Mouse (Mus musculus) T-helper 17 cell (primary cell): ENCODE measurements around the gene Pigs.

ENCODE experiments used
- in situ Hi-C, 2 experiments: fragments of 300-600 bp; cut with MboI, MseI; formaldehyde crosslinking; loops; 1 replicate in 1 of 2; 2 replicates in 1 of 2; pipeline ENCODE4 v1.15.1; 2025; ENCODE audit warnings: high pct_unique_total_duplicates in 2 of 2

Gene Pigs

DNA sequence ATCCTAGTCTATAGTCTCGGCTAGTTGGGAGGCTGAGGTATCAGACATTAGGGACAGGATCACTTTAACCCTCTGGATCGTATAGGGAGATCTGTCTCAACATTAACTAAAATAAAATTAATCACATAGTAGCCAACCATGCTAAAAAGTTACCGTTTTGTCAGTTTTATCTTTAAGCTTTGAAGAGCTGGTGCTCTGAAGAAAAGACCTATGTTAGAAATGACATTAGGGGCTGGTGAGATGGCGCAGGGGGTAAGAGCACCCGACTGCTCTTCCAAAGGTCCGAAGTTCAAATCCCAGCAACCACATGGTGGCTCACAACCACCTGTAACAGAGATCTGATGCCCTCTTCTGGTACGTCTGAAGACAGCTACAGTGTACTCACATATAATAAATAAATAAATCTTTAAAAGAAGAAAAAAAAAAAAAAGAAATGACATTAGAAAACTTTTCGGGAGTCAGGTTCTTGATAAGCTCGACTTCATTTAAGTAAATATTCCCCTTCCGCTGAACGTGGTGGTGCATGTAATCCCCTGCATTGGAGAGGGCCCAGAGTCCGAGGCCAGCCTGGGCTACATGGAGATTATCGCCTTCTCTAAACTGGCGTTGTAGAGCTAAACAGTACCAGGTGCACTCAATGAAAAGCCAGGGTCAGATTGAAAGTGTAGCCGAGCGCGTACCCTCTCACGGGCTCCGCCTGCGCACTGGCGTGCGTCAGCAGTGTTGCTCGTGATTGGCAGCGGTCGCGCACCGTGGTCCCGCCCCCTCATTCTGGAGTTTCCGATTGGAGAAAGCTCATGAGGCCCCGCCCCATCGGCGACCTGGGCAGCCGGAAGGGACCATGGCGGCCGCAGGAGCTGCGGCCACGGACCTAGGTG is at the start of gene Pigs:
TSS of gene Pigs (plus strand) at position 782 of the 878 bp plus-strand sequence.
- in situ Hi-C loops: no loop called here

DNA sequence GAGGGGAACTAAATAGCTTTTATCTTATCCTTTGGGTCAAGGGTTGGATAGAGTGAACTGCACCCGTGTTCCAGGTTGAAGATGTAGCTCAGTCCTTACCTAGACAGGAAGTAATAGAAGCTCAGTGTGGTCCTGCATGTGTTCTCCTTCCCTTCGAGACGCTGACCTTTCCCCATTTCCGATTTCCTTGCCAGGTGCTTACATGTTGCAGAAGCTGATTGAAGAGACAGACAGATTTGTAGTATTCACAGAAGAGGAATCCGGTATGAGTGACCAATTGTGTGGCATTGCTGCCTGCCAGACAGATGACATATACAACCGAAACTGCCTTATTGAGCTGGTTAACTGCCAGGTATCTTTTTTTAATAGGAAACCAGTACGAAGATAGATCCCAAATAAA is 49.4 kb upstream of the Pigs start:
- in situ Hi-C loops: loop anchor here (10.0 to 25.0 kb wide), 5 partner anchors 54 to 1746 kb away; no protein-coding TSS in a partner anchor

DNA sequence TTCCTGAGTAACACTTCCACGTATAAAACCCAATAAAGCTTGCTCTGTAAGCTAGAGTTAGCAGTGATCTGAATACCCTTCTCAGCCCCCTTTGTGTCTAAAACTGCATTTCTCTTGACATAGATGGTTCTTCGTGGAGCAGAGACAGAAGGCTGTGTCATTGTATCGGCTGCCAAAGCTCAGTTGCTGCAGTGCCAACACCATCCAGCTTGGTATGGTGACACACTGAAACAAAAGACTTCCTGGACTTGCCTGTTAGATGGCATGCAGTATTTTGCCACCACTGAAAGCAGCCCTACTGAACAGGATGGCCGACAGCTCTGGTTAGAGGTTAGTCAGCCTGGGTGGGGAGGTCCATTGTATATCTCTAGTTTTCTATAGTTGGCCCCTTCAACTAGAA is 48.6 kb upstream of the Pigs start:
- in situ Hi-C loops: loop anchor here (10.0 to 25.0 kb wide), 5 partner anchors 55 to 1745 kb away; no protein-coding TSS in a partner anchor

DNA sequence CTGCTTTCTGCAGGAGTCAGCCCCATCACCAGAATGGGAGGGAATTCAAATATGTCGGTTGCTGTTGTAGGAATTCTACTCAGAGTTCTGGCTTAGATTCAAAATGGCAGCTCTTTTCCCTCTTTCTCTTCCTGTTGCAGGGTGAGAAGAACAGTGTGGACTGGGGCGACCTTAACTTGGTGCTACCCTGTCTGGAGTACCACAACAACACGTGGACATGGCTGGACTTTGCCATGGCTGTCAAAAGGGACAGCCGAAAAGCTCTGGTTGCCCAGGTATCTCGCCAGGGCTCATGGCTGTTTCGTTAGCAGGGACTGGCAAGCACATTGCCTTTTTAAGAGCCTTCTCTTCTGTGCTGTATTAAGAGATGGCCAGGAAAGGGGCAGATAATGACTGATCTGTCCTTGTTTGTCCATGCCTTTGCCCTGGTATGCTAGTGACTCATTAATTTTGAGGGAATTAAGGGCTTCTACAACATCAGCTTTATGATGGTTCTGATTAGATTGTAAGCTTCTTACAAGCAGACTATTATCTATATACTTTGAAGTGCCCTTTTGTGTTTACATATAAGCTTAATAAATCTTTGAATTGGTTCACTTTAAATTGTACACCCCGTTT is 39.0 kb upstream of the Pigs start:
- in situ Hi-C loops: loop anchor here (25.0 kb wide), 3 partner anchors 727 to 1723 kb away; no protein-coding TSS in a partner anchor

DNA sequence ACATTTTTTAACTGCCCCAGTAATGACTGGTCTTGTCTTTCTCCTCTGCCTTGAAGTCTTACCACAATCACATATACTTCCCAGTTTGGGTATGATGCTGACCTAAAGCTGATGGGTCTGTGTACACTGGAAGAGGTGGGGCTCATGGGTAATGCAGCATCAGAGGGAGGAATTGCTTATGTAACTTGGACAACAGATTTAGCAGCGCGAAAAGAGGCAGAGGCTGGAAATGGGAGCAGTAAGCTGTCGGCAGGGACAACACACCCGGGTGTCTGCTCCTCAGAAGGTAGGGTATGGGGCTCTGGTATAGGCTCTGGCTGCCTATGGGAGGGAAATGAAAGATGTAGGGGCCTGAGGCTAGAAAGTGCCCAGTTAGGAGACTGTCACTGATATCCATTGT is 37.6 kb upstream of the Pigs start, which contains the start of gene BC030499:
TSS of gene BC030499 (plus strand) at position 188 of the 400 bp plus-strand sequence.
- in situ Hi-C loops: loop anchor here (25.0 kb wide), 3 partner anchors 728 to 1722 kb away; no protein-coding TSS in a partner anchor

DNA sequence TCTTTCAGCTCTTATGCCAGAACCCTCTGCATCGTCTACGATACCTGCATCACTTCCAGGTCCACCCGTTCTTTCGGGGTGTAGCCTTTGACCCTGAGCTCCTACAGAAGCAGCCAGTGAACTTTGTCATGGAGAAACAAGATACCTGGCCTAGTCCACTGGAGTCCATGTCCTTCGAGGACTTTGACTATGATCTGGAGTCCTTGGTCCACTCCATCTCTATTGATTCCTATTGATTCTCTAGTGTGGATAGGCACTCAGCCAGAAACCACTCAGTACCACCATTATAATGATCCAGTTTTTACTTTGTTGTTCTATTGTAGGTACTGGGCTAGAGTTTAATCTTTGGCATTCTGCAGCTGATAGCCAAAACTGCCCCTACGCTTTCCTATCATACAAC is 33.6 kb upstream of the Pigs start:
- in situ Hi-C loops: loop anchor here (25.0 kb wide), 3 partner anchors 732 to 1718 kb away; no protein-coding TSS in a partner anchor

DNA sequence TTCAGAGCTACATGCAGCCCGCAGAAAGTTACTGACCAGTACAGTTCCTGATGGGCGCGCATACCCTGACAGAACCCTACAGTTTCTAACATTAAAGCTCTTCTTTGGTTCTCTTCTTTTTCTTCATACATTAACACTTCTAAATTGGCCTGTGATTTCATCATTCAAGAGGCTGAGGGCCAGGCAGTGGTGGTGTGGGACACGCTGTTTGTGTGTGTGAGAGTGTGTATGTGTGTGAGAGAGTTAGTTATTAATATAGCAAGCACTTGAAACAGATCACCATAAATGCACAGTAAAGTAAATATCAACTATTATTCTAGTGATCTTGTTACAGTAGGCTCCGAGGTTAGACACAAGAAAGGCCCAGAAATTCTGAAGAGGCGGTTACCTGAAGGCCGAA is 27.3 kb upstream of the Pigs start:
- in situ Hi-C loops: no loop called here

DNA sequence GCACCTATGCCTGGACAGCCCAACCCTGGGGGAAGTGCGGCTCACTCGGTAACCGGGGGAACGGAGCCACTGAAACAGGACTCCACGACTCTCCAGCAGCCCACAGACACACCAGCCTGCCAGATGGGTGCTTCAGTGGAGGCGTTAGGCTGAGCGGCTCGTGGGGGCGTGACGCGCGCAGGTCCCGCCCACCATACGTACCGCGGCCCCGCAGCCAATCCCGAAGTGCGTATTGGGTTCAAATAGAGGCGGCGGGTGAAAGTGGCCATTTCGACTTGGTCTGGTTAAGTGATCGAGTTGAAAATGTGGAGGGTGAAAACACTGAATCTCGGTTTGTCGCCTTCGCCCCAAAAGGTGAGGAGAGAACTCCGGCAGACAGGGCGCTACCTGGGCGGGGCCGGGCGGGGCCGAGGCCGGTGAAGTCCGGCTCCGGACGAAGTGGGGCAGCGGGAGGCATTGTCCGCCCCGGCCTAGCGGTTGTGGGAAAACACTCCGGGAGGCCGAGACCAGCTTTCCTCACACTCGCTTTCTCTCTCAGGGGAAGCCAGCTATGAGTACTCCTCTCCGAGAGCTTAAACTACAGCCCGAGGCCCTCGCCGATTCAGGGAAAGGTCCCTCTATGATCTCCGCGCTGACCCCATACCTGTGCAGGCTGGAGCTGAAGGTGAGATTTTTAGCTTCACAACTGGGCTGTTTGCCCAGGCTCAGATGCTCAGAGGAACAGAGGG is 26.7 kb upstream of the Pigs start, which contains the start of gene Spag5:
TSS of gene Spag5 (plus strand) at position 173 of the 728 bp plus-strand sequence.
- in situ Hi-C loops: no loop called here

DNA sequence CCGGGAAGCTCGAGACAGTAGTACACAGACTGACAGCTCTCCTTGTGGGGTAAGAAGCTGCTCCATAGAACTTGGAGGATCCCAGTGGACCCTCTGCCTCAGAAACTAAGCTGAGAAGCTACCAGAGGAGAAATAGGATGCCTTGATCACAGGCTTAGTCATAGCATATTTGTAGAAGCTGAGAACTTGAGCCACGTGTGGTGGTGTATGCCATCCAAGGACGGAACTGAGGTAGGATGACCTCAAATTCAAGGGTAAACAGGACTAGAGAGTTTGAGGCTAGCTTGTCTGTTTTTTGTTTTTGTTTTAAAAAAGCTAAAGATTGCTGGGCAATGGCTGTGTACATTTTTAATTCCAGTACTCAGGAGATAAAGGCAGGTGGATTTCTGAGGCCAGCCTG is 22.9 kb upstream of the Pigs start:
- in situ Hi-C loops: loop anchor here in 1 of 2 experiments (5.0 kb wide), 1 partner anchor 33 kb away; no protein-coding TSS in a partner anchor

DNA sequence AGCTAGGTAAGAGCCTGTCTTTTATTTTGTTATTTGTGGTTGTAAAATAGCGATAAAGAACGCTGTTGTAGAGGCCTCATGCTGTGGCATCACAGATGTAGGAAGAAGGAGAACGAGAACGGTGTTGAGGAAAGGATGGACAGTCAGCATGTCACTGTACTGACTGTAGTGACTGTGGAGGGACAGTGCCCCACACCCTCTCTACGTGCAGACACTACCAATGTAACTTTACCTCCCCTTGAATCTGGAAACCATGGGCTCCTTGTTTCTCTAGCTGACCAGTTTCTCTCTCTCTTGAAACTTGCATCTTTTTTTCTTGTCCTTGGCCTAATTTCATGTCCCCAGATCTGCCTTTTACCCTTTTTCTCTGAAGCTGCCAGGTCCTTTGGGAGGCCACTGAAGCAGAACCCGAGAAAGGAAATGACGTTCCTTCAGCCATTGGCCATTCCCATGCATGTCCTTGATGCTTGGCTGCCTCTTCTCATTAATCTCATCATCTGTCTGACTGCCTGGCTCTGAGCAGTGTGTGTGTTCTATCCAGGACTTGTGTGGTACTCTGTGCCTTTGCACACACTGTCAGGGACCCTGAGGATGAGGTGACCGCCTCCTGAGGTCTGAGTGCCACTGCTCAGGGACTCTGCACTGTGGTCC is 17.2 kb upstream of the Pigs start:
- in situ Hi-C loops: no loop called here

DNA sequence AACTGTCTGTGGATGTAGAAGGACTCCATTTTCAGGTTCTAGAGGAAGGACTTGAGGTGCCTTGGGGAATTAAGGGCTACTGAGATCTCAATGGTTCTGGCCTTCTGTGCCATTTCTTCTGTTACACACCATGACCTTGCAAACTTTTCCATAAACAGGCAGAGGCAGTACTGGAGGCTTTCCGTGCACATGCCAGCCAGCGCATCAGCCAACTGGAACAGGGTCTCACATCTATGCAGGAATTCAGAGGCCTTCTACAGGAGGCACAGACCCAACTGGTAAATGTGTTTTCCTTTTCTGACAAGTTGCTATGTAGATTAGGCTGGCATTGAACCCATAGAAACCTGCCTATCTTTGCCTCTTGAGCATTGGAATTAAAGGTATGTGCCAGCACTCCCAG is 14.6 kb upstream of the Pigs start:
- in situ Hi-C loops: no loop called here

DNA sequence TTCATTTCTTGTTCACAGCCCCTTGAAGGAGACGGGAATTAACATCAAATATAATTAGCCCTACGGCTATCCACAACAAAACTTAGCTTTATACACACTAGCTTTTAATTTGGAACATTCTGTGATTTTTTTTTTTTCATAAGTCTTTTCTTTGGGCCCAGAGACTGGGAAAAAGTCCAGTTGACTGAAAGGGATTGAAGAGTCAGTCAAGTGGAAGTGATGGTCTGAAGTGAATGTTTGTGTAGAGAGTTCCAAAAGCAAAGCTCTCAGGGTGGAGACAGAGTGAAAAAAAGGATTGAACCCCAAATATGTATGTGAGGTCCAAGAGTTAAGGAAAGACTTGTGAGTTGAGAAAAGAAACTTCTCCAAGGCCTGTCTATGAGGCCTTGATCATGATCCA is 9.8 kb upstream of the Pigs start:
- in situ Hi-C loops: no loop called here

DNA sequence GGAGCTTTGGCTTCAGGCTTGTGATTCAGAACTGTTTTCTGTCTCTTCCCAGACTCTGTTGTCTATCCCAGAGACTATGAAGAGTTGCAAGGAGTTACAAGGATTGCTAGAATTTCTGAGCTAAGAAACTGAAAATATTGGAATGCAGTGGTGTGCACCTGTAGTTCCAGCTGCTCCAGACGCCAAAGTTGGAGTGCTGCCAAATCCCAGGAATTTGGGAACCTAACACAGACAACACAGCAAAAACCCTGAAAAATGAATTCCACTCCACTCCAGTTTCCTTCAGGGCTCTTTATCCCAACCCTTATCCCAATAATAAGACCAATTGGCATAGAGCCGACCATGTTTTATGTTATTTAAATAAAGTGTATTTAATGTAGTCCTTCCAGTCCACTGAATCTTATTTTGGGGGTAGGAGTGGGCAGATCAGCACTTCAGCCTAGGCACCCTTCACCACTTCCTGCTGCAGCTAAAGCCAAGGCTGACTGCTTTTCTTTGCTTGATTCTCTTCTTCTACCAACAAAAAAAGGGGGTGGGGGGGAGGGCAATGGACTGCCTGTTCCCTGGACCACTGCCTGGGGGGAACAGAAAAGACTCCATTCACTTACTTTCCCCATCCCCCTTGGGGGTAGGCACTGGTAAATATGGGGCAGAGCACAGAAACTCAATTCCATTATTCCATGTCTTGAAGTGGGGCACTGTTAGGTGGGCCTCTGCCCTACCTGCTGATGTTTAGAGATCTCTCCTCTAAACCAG is 6.0 kb upstream of the Pigs start:
- in situ Hi-C loops: no loop called here

DNA sequence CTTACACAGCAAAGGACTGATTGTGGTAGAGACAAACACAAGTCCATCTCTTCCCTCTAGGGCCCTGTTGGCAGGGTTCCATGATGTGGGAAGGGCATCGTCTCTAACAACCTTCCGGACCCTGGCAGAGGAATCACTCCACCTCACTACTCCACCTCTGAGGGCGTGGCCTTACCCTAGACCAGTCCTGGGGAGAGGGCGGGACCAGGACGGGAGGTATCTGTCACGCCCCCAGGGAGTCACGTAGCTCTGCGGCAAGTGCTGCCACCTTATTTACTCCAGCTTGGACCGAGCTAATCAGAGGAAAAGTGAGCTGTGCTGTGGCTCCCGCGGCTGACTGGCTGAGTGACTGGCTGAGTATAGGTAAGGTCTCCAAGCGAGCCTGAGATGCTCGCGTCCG is 5.4 kb upstream of the Pigs start, which contains the start of gene Aldoc:
TSS of gene Aldoc (plus strand) at position 109 of the 400 bp plus-strand sequence.
- in situ Hi-C loops: no loop called here

DNA sequence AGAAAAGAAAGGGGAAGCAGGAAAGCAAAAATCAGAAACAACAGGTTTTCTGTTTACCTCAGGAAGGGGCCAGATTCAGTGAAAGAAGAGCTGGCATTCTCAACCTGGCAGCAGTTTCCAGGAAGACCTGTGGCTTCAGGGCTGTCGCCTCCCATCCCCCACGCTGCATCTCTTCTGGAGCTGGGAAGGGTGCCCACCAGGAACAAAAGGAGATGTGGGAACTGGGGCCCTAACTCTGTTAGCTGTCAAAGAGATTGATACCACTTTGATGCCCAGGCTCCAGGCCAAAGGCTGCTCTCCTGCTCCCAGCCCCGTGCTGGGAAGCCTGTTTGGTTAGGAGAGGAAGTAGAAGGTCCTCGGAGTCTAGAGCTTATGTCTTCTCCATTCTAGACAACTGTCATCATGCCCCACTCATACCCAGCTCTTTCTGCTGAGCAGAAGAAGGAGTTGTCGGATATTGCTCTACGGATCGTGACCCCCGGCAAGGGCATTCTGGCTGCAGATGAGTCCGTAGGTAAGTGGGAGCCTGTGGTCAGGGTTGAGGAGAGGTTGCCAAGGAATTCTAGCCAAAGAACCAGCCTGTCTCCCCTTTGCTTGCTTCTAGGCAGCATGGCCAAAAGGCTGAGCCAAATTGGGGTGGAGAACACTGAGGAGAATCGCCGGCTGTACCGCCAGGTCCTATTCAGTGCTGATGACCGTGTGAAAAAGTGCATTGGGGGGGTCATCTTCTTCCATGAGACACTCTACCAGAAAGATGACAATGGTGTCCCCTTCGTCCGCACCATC is 4.0 kb upstream of the Pigs start:
- in situ Hi-C loops: no loop called here

DNA sequence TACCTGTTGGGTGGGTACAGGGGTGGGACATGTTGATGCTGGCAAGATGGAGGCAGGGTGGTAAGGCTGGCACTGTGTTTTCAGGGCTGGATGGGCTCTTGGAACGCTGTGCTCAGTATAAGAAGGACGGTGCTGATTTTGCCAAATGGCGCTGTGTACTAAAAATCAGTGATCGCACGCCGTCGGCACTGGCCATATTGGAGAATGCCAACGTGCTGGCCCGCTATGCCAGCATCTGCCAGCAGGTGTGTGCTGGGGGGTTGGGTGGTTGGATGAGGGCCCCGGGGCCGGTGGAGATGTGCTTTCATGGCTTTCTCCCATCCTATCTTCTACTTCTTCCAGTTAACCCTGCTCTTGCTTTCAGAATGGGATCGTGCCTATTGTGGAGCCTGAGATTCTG is 3.2 kb upstream of the Pigs start:
- in situ Hi-C loops: no loop called here

DNA sequence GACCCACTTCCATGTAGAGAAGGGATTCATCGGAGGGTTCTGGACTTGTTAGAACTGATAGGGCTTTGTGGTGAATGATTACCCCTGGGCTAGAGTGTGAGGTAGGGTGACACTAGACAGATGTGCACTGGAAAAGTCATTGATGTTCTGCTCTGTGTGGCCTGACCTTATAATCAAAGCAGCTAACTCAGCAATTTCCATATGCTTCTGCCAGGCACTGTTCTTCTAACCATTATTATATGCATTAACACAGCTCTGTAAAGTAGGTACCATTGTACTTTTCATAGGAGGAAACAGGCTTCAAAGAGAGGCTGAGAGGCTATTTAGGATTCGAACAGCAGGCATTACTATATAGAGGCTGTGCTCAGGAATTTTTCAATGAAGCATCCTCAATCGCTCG is 1.0 kb upstream of the Pigs start:
- in situ Hi-C loops: no loop called here

DNA sequence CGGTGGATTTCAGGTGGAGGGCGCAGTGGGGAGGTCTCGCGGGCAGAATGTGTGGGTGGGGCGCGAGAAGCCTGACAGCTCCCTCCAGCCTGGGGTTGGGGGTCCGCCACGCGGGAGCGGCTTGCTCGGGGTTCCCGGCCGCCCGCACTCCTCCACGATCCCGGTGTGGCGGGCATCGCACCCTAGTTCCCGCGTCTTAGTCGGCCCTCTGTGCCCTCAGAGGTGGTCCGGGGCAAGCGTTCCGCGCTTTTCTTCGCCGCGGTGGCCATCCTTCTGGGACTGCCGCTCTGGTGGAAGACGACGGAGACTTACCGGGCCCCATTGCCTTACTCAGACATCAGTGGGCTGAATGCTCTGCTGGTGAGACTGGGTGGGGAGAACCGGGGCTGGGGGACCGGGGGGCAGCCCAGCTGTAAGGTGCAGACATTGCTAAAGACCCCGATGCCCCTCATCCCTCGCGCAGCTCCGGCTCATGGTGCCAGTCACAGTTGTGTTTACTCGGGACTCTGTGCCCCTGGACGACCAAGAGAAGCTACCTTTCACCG is 369 bp downstream of the Pigs start:
- in situ Hi-C loops: no loop called here

DNA sequence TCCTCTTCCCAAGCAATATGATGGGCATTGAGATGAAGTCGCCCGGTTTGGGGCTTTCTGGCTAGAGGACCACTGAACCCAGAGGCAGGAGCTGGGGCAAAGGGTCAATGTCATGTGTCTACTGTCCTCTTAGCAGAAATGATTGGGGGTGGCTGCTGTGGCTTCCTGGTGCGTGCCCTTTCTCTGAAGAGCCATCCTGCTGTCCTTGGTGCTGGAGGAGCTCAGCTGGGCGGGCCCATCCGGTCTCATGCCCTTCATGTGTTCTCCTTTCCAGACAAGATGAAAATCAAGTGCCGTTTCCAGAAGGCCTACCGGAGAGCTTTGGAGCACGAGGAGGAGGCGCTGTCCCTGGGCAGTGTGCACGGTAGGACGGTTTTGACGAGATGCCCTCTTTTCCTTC is 4.5 kb downstream of the Pigs start:
- in situ Hi-C loops: no loop called here
